Mouse (Mus musculus): ENCODE results near the gene Gm10031. TPM values are rescaled to one million over a fixed set of nuclear protein-coding genes. Genes with fewer than 3 reads are reported as not detected.
"Not testable (repeated sequence)": the region's sequence is repeated elsewhere in the genome, so short reads cannot be mapped to it uniquely, and the experiment has no call there.

The Gm10031 gene
- 10 to 100 TPM; 29.6 to 34.1 TPM for total RNA-seq (2021)
- long read RNA-seq, experiment 1, partial matches to known transcripts: 0 of 1 reads
- long read RNA-seq, experiment 1, other reads (novel, unspliced or antisense): 0 of 1 reads
- long read RNA-seq, experiment 2, transcript Gm10031-201 (1 exons, 2,653 nt): major isoform, 14 of 14 reads
- long read RNA-seq, experiment 2, partial matches to known transcripts: 0 of 14 reads
- long read RNA-seq, experiment 2, other reads (novel, unspliced or antisense): 0 of 14 reads

- DNase-seq (ENCODE audit: low spot score in 2 of 2): not testable (repeated sequence)
Observed at GRCm38 (mm10) chr1:156523842-156524241, at the start of gene Gm10031. TSS of gene Gm10031 (plus strand) at chr1:156524012.

- DNase-seq (ENCODE audit: low spot score in 2 of 2): no peak
Observed at GRCm38 (mm10) chr1:156474854-156475253, 49.0 kb upstream of the Gm10031 start.

- no peak for DNase-seq (ENCODE audit: low spot score in 2 of 2)
Observed at GRCm38 (mm10) chr1:156476016-156476415, 47.8 kb upstream of the Gm10031 start.

- no peak for DNase-seq (ENCODE audit: low spot score in 2 of 2)
Observed at GRCm38 (mm10) chr1:156476535-156476934, 47.3 kb upstream of the Gm10031 start.

GRCm38 (mm10) chr1:156481826-156482225 is 42.0 kb upstream of the Gm10031 start:
- DNase-seq (ENCODE audit: low spot score in 2 of 2): no peak

- DNase-seq (ENCODE audit: low spot score in 2 of 2): no peak
Observed at GRCm38 (mm10) chr1:156487498-156487897, 36.3 kb upstream of the Gm10031 start.

- no peak for DNase-seq (ENCODE audit: low spot score in 2 of 2)
Observed at GRCm38 (mm10) chr1:156488031-156488430, 35.8 kb upstream of the Gm10031 start.

- DNase-seq (ENCODE audit: low spot score in 2 of 2): no peak
Observed at GRCm38 (mm10) chr1:156491226-156491796, 32.5 kb upstream of the Gm10031 start.

- DNase-seq (ENCODE audit: low spot score in 2 of 2): no peak
Observed at GRCm38 (mm10) chr1:156495025-156495424, 28.8 kb upstream of the Gm10031 start.

GRCm38 (mm10) chr1:156496910-156497309 is 26.9 kb upstream of the Gm10031 start:
- DNase-seq (ENCODE audit: low spot score in 2 of 2): no peak

GRCm38 (mm10) chr1:156504945-156505523 is 18.8 kb upstream of the Gm10031 start:
- no peak for DNase-seq (ENCODE audit: low spot score in 2 of 2)

- DNase-seq (ENCODE audit: low spot score in 2 of 2): no peak
Observed at GRCm38 (mm10) chr1:156505901-156506300, 17.9 kb upstream of the Gm10031 start.

GRCm38 (mm10) chr1:156507753-156508152 is 16.1 kb upstream of the Gm10031 start:
- no peak for DNase-seq (ENCODE audit: low spot score in 2 of 2)

GRCm38 (mm10) chr1:156520136-156520780 is 3.6 kb upstream of the Gm10031 start:
- no peak for DNase-seq (ENCODE audit: low spot score in 2 of 2)

- peak in 1 of 2 experiments; percentile 11 for DNase-seq (ENCODE audit: low spot score in 2 of 2)
Observed at GRCm38 (mm10) chr1:156521796-156522517, 1.9 kb upstream of the Gm10031 start.

GRCm38 (mm10) chr1:156532476-156533175 is 8.8 kb downstream of the Gm10031 start:
- not testable (repeated sequence) for DNase-seq (ENCODE audit: low spot score in 2 of 2)

GRCm38 (mm10) chr1:156533483-156533882 is 9.7 kb downstream of the Gm10031 start:
- DNase-seq (ENCODE audit: low spot score in 2 of 2): no peak

GRCm38 (mm10) chr1:156533911-156534310 is 10.1 kb downstream of the Gm10031 start:
- no peak for DNase-seq (ENCODE audit: low spot score in 2 of 2)

GRCm38 (mm10) chr1:156537031-156537430 is 13.2 kb downstream of the Gm10031 start:
- no peak for DNase-seq (ENCODE audit: low spot score in 2 of 2)

GRCm38 (mm10) chr1:156537701-156538100 is 13.9 kb downstream of the Gm10031 start:
- DNase-seq (ENCODE audit: low spot score in 2 of 2): no peak

GRCm38 (mm10) chr1:156538382-156538781 is 14.6 kb downstream of the Gm10031 start:
- DNase-seq (ENCODE audit: low spot score in 2 of 2): no peak

All from adrenal gland, postnatal 4 days (tissue).